Mouse (Mus musculus): ENCODE results near the gene Dnajc5g. TPM values are rescaled to one million over a fixed set of nuclear protein-coding genes. Genes with fewer than 3 reads are reported as not detected.

Dnajc5g gene
- polyA plus RNA-seq, 1 experiment, result not detected

- TF ChIP-seq POLR2A (IDR thresholded peaks at IDR 0.05; ENCODE audit: low read depth, low read length) (no peak), CTCF (IDR thresholded peaks at IDR 0.05; ENCODE audit: extremely low read depth, insufficient read depth, insufficient read length, insufficient replicate concordance) (no peak)
- WGBS, result 76% methylated on average over 3 of the region's 3 CpGs
- Histone ChIP-seq H3K4me1 (ENCODE audit: control insufficient read depth, insufficient read depth, insufficient read length) (peaks cover 7% of the 10 kb centered on the region; the same call in 1 of the 2 replicates), H3K27ac (ENCODE audit: insufficient read depth, low read length) (no peak overlapping the region), H3K4me3 (ENCODE audit: extremely low read depth, insufficient read depth, insufficient read length) (no peak overlapping the region), H3K27me3 (ENCODE audit: control insufficient read depth, insufficient read depth, low read length) (no peaks in the 10 kb centered on the region), H3K36me3 (ENCODE audit: control insufficient read depth, insufficient read depth, low read length) (peaks cover 15% of the 10 kb centered on the region)
- peak in 1 of 2 experiments; percentile 2 for DNase-seq (ENCODE audit: low read depth in 1 of 2, low spot score in 2 of 2)
Measured at GRCm38 (mm10) chr5:31080795-31081164, 25.3 kb upstream of the Dnajc5g start.

- Histone ChIP-seq H3K27me3 (ENCODE audit: control insufficient read depth, insufficient read depth, low read length) (no peaks in the 10 kb centered on the region), H3K4me3 (ENCODE audit: extremely low read depth, insufficient read depth, insufficient read length) (no peak overlapping the region), H3K36me3 (ENCODE audit: control insufficient read depth, insufficient read depth, low read length) (peaks cover 9% of the 10 kb centered on the region), H3K4me1 (ENCODE audit: control insufficient read depth, insufficient read depth, insufficient read length) (peaks cover 7% of the 10 kb centered on the region; the same call in 1 of the 2 replicates), H3K27ac (ENCODE audit: insufficient read depth, low read length) (no peak overlapping the region)
- TF ChIP-seq CTCF (IDR thresholded peaks at IDR 0.05; ENCODE audit: extremely low read depth, insufficient read depth, insufficient read length, insufficient replicate concordance) (peak; percentile 56; the same call in 1 of the 2 replicates), POLR2A (IDR thresholded peaks at IDR 0.05; ENCODE audit: low read depth, low read length) (no peak)
- WGBS, result 89% methylated on average over 3 of the region's 3 CpGs
- DNase-seq (ENCODE audit: low read depth in 1 of 2, low spot score in 2 of 2), result peak in 1 of 2 experiments; percentile 46
Measured at GRCm38 (mm10) chr5:31081386-31081785, 24.7 kb upstream of the Dnajc5g start.

- WGBS, result 23% methylated on average over 5 of the region's 5 CpGs
- TF ChIP-seq POLR2A (IDR thresholded peaks at IDR 0.05; ENCODE audit: low read depth, low read length), result no peak
- TF ChIP-seq CTCF (IDR thresholded peaks at IDR 0.05; ENCODE audit: extremely low read depth, insufficient read depth, insufficient read length, insufficient replicate concordance), result peak; percentile 68; the same call in 1 of the 2 replicates
- Histone ChIP-seq H3K27me3 (ENCODE audit: control insufficient read depth, insufficient read depth, low read length) (no peaks in the 10 kb centered on the region), H3K4me3 (ENCODE audit: extremely low read depth, insufficient read depth, insufficient read length) (no peak overlapping the region), H3K36me3 (ENCODE audit: control insufficient read depth, insufficient read depth, low read length) (peaks cover 3% of the 10 kb centered on the region), H3K27ac (ENCODE audit: insufficient read depth, low read length) (no peak overlapping the region), H3K4me1 (ENCODE audit: control insufficient read depth, insufficient read depth, insufficient read length) (peaks cover 7% of the 10 kb centered on the region; the same call in 1 of the 2 replicates)
- DNase-seq (ENCODE audit: low read depth in 1 of 2, low spot score in 2 of 2), result peak in 1 of 2 experiments; percentile 75
Measured at GRCm38 (mm10) chr5:31082355-31082754, 23.7 kb upstream of the Dnajc5g start.

GRCm38 (mm10) chr5:31082935-31083625 lies 23.0 kb upstream of the Dnajc5g start:
- WGBS, result 32% methylated on average over 12 of the region's 12 CpGs
- DNase-seq (ENCODE audit: low read depth in 1 of 2, low spot score in 2 of 2), result peak in 1 of 2 experiments; percentile 23
- TF ChIP-seq POLR2A (IDR thresholded peaks at IDR 0.05; ENCODE audit: low read depth, low read length), result no peak
- no peak for TF ChIP-seq CTCF (IDR thresholded peaks at IDR 0.05; ENCODE audit: extremely low read depth, insufficient read depth, insufficient read length, insufficient replicate concordance)
- no peak overlapping the region for H3K27ac ChIP-seq (ENCODE audit: insufficient read depth, low read length)
- no peaks in the 10 kb centered on the region for H3K27me3 ChIP-seq (ENCODE audit: control insufficient read depth, insufficient read depth, low read length)
- no peaks in the 10 kb centered on the region for H3K36me3 ChIP-seq (ENCODE audit: control insufficient read depth, insufficient read depth, low read length)
- no peak overlapping the region for H3K4me3 ChIP-seq (ENCODE audit: extremely low read depth, insufficient read depth, insufficient read length)
- peaks cover 7% of the 10 kb centered on the region; the same call in 1 of the 2 replicates for H3K4me1 ChIP-seq (ENCODE audit: control insufficient read depth, insufficient read depth, insufficient read length)

- WGBS, result 32% methylated on average over 8 of the region's 8 CpGs
- TF ChIP-seq POLR2A (IDR thresholded peaks at IDR 0.05; ENCODE audit: low read depth, low read length) (no peak), CTCF (IDR thresholded peaks at IDR 0.05; ENCODE audit: extremely low read depth, insufficient read depth, insufficient read length, insufficient replicate concordance) (no peak)
Measured at GRCm38 (mm10) chr5:31083949-31084348, 22.1 kb upstream of the Dnajc5g start.

GRCm38 (mm10) chr5:31086606-31087005 lies 19.5 kb upstream of the Dnajc5g start:
- Histone ChIP-seq H3K27me3 (ENCODE audit: control insufficient read depth, insufficient read depth, low read length) (peaks cover under 1% of the 10 kb centered on the region), H3K4me1 (ENCODE audit: control insufficient read depth, insufficient read depth, insufficient read length) (peaks cover 7% of the 10 kb centered on the region; the same call in 1 of the 2 replicates), H3K36me3 (ENCODE audit: control insufficient read depth, insufficient read depth, low read length) (no peaks in the 10 kb centered on the region), H3K27ac (ENCODE audit: insufficient read depth, low read length) (no peak overlapping the region), H3K4me3 (ENCODE audit: extremely low read depth, insufficient read depth, insufficient read length) (no peak overlapping the region)
- WGBS, result 59% methylated on average over 7 of the region's 7 CpGs
- peak in 1 of 2 experiments; percentile 2 for DNase-seq (ENCODE audit: low read depth in 1 of 2, low spot score in 2 of 2)
- no peak for TF ChIP-seq CTCF (IDR thresholded peaks at IDR 0.05; ENCODE audit: extremely low read depth, insufficient read depth, insufficient read length, insufficient replicate concordance)
- TF ChIP-seq POLR2A (IDR thresholded peaks at IDR 0.05; ENCODE audit: low read depth, low read length), result no peak

More at GRCm38 (mm10) chr5:31083949-31084348, 22.1 kb upstream of the Dnajc5g start:
- no peaks in the 10 kb centered on the region for H3K27me3 ChIP-seq (ENCODE audit: control insufficient read depth, insufficient read depth, low read length)
- peak in 1 of 2 experiments; percentile 46 for DNase-seq (ENCODE audit: low read depth in 1 of 2, low spot score in 2 of 2)
- H3K36me3 ChIP-seq (ENCODE audit: control insufficient read depth, insufficient read depth, low read length), result no peaks in the 10 kb centered on the region
- H3K27ac ChIP-seq (ENCODE audit: insufficient read depth, low read length), result no peak overlapping the region
- H3K4me1 ChIP-seq (ENCODE audit: control insufficient read depth, insufficient read depth, insufficient read length), result peaks cover 7% of the 10 kb centered on the region; the same call in 1 of the 2 replicates
- H3K4me3 ChIP-seq (ENCODE audit: extremely low read depth, insufficient read depth, insufficient read length), result no peak overlapping the region

- Histone ChIP-seq H3K27me3 (ENCODE audit: control insufficient read depth, insufficient read depth, low read length) (peaks cover 5% of the 10 kb centered on the region), H3K4me1 (ENCODE audit: control insufficient read depth, insufficient read depth, insufficient read length) (peaks cover 7% of the 10 kb centered on the region; the same call in 1 of the 2 replicates), H3K36me3 (ENCODE audit: control insufficient read depth, insufficient read depth, low read length) (no peaks in the 10 kb centered on the region), H3K4me3 (ENCODE audit: extremely low read depth, insufficient read depth, insufficient read length) (no peak overlapping the region), H3K27ac (ENCODE audit: insufficient read depth, low read length) (no peak overlapping the region)
- TF ChIP-seq CTCF (IDR thresholded peaks at IDR 0.05; ENCODE audit: extremely low read depth, insufficient read depth, insufficient read length, insufficient replicate concordance), result no peak
- 75% methylated on average over 2 of the region's 2 CpGs for WGBS
- no peak for DNase-seq (ENCODE audit: low read depth in 1 of 2, low spot score in 2 of 2)
Measured at GRCm38 (mm10) chr5:31087131-31087530, 19.0 kb upstream of the Dnajc5g start.
